Mouse (Mus musculus) stomach, embryonic 15.5 days (tissue): ENCODE measurements around the gene Cdh13. TPM values are rescaled to one million over a fixed set of nuclear protein-coding genes. Genes with fewer than 3 reads are reported as not detected.

Experiments used
- ATAC-seq: fragments of 200-750 bp; cut with Nextera tagmentation; 2 replicates; pipeline ENCODE4 v1.8.0; 2017; ENCODE audit warnings: low read depth, moderate number of reproducible peaks, moderate TSS enrichment; ENCODE audit not compliant: insufficient read depth, low FRiP score
- H3K27ac ChIP-seq: fragments of 300-500 bp; sonication (generic); 2 replicates; pipeline ENCODE4 v1.5.1; 2015; ENCODE audit warnings: mild to moderate bottlenecking, inconsistent platforms
- H3K27me3 ChIP-seq: fragments of 300-500 bp; sonication (generic); replicated peaks from 2 replicates; pipeline ENCODE4 v1.6.1; 2015; ENCODE audit warnings: inconsistent platforms
- H3K36me3 ChIP-seq: fragments of 300-500 bp; sonication (generic); 2 replicates; pipeline ENCODE4 v1.6.1; 2015; ENCODE audit warnings: inconsistent platforms
- H3K4me1 ChIP-seq: fragments of 300-500 bp; sonication (generic); 2 replicates; pipeline ENCODE4 v1.6.1; 2015; ENCODE audit warnings: inconsistent platforms
- H3K4me2 ChIP-seq: fragments of 300-500 bp; sonication (generic); 2 replicates; pipeline ENCODE4 v1.6.1; 2015; ENCODE audit warnings: mild to moderate bottlenecking, inconsistent platforms
- H3K4me3 ChIP-seq: fragments of 300-500 bp; sonication (generic); replicated peaks from 2 replicates; pipeline ENCODE4 v1.5.1; 2015; ENCODE audit warnings: inconsistent platforms
- H3K9ac ChIP-seq: fragments of 300-500 bp; sonication (generic); 2 replicates; pipeline ENCODE4 v1.6.1; 2015; ENCODE audit warnings: inconsistent platforms
- H3K9me3 ChIP-seq: fragments of 300-500 bp; sonication (generic); 2 replicates; pipeline ENCODE4 v1.6.1; 2016; ENCODE audit warnings: inconsistent platforms
- WGBS: fragments of 180-500 bp; shearing (Covaris S2); methylation state at CpG from one replicate; pipeline ENCODE4 v1.1.7; 2015; 5-methylcytosine and 5-hydroxymethylcytosine counted together
- polyA plus RNA-seq: library from polyadenylated mRNA; unstranded; fragments of >200 nt; fragmentation: Nextera tagmentation; extraction: Ambion mirVana; gene quantifications from 2 replicates; pipeline ENCODE4 v1.2.1, GENCODE M21; 2015

Cdh13 gene
- polyA plus RNA-seq, 1 experiment from 2014 or later: 12.1 TPM

DNA sequence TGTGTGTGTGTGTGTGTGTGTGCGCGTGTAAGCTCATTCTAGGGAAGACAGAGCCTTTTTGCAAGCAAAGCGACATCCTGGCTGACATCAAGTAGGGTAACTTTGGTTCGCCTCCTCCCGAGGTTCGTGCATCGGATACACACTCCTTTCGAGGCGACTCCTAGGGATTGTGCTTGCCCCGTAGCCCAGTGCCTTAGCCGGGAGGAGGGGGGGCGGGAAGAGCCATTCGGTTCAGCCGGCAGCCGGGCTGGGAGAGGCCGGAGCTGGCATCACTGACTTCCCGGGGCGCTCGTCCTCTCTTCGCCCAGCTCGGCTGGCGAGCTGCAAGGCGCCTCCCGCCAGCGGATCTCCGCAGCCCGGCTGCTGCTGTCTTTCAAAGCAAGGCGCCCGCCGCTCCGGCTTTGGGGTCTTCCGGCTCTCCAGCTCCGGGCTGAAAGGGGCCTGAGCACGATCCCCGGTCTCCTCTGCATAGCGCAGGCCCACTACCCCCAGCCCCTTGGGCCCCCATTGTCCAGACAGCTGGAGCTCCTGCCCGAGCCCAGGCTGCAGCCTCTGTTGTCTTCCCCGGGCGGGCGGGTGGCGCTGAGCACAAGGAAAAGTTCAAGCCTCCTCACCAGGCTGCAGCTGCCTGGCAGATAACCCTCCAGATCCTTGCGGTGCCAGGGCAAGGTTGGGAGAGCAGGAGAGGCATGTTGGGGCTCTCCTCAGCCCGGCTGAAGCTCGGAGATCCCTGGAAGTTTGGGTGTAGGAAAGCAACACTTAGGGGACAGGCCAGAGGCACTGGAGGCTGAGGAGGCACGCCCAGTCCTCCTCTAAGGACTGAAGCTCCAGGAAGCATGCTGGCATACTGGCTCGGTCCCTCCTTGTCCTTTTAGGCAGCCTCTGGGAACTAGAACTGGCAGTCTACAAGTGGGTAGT lies 838 bp downstream of the Cdh13 start:
- Histone ChIP-seq H3K9me3 (no peaks in the 10 kb centered on the region), H3K27ac (peak overlapping the region; percentile 18; the same call in 1 of the 2 replicates), H3K4me1 (peaks cover 10% of the 10 kb centered on the region), H3K27me3 (peaks cover 17% of the 10 kb centered on the region), H3K4me3 (peak overlapping the region; percentile 49), H3K9ac (peak overlapping the region; percentile 39), H3K36me3 (no peaks in the 10 kb centered on the region), H3K4me2 (peak overlapping the region; percentile 89)
- ATAC-seq: no peak
- 2% methylated on average over 38 of the region's 46 CpGs for WGBS

DNA sequence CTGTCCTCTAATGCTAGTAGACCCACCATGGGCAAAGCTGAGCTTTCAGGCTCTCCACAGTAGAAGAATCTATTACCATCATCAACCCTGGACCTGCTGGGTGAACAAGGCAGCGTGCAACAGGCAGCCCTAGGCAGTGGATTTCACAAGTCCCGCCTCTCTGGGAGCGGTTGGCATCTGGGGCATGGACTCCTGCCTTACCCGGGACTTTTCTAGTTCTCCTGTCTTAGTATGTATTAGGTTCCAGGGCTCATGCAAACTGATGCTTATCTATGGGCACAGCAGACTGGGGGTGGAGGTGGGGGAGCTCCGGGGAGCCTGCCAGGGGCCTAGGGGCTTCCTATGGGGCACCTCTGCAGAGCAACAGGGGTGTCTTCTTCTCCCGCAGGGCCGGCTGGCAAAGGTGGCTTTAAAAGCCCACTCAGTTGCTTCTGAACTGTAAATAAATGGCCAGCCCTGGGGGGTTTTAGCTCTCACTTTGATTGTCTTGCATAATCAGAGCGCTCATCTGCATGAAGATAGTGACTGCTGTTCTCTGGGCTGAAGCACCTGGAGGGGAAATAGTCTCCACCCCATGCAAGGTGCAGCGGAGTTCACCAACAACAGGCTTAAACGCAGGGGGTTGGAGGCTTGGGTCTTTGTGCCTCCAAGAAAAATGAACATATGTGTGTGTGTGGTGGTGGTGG lies 2.2 kb downstream of the Cdh13 start:
- Histone ChIP-seq H3K4me3 (no peak overlapping the region), H3K27ac (peak overlapping the region; percentile 61; the same call in 1 of the 2 replicates), H3K27me3 (peaks cover 17% of the 10 kb centered on the region), H3K9me3 (no peaks in the 10 kb centered on the region), H3K36me3 (no peaks in the 10 kb centered on the region), H3K4me2 (peak overlapping the region; percentile 89), H3K4me1 (peaks cover 10% of the 10 kb centered on the region), H3K9ac (no peak overlapping the region)
- ATAC-seq: peak; percentile 13; the same call in 1 of the 2 replicates
- 29% methylated on average over 10 of the region's 10 CpGs for WGBS

DNA sequence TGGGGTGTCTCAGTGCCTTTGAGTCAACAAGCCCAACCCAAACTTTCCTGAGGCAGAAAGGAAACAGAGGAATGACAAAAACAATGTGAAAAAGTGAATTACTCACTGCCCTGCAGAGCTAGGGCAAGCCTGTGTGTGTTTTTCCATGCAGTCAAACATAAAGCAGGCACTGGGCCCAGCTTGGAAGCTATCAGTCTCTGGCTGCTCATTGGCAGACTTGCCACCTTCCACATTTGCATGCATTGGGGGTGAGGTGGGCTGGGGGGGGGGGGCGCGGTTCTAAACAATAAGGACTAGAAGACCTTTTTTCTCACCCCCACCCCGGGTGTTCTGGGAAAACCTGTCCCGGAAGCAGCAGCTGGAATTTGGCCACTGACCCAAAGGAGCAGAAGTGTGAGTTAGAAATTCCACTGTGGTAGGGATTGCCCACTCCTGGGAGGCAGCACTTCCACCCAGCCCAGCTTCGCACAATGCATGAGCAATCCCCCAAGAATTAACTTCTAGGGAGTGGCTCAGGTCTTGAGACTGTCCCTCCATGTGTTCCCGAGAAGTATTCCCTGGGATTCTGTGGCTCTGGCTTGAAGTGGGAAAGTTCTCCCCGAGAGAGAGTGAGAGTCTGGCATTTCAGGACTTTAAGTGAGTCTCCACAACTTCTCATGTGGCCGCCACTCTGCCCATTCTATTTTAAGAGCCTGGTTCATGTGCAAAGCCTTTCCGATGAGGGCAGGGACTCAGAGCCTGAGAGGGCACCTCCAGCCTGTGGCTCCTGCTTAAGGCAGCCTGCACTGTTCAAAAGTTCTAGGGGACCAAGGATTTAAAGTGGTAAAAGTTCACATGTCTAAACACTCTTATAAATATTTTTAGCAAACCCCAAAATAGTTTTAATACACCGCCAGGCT lies 3.0 kb downstream of the Cdh13 start:
- Histone ChIP-seq H3K9ac (no peak overlapping the region), H3K9me3 (no peaks in the 10 kb centered on the region), H3K4me2 (no peak overlapping the region), H3K36me3 (no peaks in the 10 kb centered on the region), H3K27ac (peak overlapping the region; percentile 61; the same call in 1 of the 2 replicates), H3K4me3 (no peak overlapping the region), H3K27me3 (peaks cover 17% of the 10 kb centered on the region), H3K4me1 (peaks cover 10% of the 10 kb centered on the region)
- WGBS: 25% methylated on average over 10 of the region's 10 CpGs
- peak; percentile 50; the same call in 1 of the 2 replicates for ATAC-seq

DNA sequence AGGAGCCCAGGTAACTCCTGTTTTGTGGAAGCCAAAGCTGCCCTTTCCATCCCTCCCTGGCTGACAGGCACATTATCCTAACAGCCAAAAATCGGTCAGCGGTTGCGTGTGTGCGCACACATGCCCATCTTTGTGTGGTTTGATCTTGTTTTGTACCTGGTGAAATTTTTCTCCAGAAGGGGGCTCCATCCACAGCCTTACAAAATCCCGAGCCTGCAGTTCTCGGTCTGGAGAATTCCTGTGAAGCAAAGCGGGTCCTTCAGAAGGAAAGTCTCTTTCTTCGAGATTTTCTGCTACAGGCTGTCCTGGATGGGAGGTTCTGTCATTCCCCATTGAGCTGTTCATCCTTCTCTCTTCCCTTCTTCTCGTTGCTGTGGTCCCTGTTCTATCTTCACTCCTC lies 4.0 kb downstream of the Cdh13 start:
- WGBS: 37% methylated on average over 9 of the region's 9 CpGs
- no peaks in the 10 kb centered on the region for H3K36me3 ChIP-seq
- no peak overlapping the region for H3K4me3 ChIP-seq
- peaks cover 17% of the 10 kb centered on the region for H3K27me3 ChIP-seq
- H3K9me3 ChIP-seq: no peaks in the 10 kb centered on the region
- H3K27ac ChIP-seq: no peak overlapping the region
- no peak overlapping the region for H3K4me2 ChIP-seq
- H3K4me1 ChIP-seq: peaks cover 10% of the 10 kb centered on the region
- ATAC-seq: no peak
- H3K9ac ChIP-seq: no peak overlapping the region

DNA sequence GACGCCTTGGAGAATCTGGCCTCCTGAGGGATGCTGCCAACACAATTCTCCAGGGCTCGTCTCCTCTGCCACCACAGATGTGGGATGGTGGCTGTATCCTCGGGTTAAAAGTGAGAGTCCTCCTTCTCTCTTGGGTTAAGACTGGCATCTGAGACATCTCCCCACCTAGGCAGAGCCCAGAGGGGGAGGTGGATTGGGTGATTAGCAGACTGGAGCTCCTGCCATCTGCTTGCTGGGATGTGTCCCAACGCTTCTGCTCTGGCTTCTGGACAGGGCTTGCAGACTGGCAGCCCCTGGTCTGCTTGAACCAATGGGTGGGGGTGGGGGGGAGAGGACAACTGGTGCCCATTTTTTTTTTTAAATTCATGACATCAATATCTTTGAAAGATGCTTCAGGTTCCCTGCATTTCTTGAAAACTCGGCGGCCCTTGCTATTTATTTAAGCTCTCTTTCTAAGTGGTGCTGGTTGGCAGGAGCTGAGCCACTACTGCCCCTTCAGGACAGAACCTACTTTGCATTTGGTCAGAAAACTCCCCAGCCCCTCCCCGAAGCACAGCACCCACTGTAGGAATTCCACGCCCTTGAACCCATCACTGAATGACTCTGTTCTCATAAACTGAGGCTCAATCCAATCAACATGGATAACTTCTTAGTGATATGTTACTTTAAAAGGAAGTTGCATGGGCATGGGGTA lies 4.9 kb downstream of the Cdh13 start:
- 66% methylated on average over 8 of the region's 8 CpGs for WGBS
- no peak overlapping the region for H3K4me2 ChIP-seq
- no peak overlapping the region for H3K9ac ChIP-seq
- no peak for ATAC-seq
- no peak overlapping the region for H3K4me3 ChIP-seq
- no peaks in the 10 kb centered on the region for H3K36me3 ChIP-seq
- H3K27ac ChIP-seq: no peak overlapping the region
- peaks cover 11% of the 10 kb centered on the region; the same call in 1 of the 2 replicates for H3K27me3 ChIP-seq
- H3K4me1 ChIP-seq: peaks cover 10% of the 10 kb centered on the region
- H3K9me3 ChIP-seq: no peaks in the 10 kb centered on the region

DNA sequence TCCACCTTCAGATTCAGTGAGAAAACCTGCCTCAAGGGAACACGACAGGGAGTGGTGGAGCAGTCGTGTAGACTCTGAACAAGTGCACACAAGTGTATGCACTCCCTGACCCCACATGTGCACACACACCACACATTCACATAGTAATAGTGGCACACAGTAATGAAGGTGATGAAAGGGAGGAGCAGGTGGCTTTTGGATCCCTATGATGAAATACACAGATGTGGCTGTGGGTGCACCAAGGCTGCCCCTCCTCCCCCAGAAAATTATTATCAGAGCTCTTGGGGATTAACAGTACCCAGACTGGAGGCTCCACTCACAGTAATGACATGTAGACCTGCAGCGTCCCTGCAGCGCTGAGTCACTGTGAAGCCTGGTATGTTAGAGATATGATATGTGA lies 5.6 kb downstream of the Cdh13 start:
- Histone ChIP-seq H3K36me3 (no peaks in the 10 kb centered on the region), H3K4me1 (peaks cover 10% of the 10 kb centered on the region), H3K9ac (no peak overlapping the region), H3K27ac (no peak overlapping the region), H3K4me2 (no peak overlapping the region), H3K9me3 (no peaks in the 10 kb centered on the region), H3K4me3 (no peak overlapping the region), H3K27me3 (peaks cover 11% of the 10 kb centered on the region; the same call in 1 of the 2 replicates)
- 80% methylated on average over 4 of the region's 4 CpGs for WGBS
- ATAC-seq: peak; percentile 36; the same call in 1 of the 2 replicates

DNA sequence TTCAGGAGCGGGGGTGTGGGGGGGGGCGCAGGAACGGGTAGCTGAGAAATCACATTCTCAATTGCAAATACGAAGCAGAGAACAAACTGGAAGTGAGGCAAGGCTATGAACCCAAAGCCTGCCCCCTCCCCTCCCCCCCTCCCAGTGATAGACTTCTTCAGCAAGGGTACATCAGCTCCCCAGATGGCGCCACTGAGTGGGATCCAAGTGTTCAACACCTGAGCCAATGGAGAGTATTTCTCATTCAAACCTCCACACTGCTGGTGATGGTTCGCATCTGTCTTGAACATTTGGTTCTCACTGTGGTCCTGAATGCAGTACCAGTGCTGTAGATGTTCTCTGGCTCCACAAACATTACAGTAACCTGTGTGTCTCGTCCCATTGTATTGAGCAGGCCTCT lies 6.0 kb downstream of the Cdh13 start:
- H3K4me3 ChIP-seq: no peak overlapping the region
- ATAC-seq: no peak
- H3K4me1 ChIP-seq: peaks cover 8% of the 10 kb centered on the region
- 72% methylated on average over 7 of the region's 7 CpGs for WGBS
- H3K9me3 ChIP-seq: no peaks in the 10 kb centered on the region
- H3K27ac ChIP-seq: no peak overlapping the region
- no peaks in the 10 kb centered on the region for H3K36me3 ChIP-seq
- H3K4me2 ChIP-seq: no peak overlapping the region
- no peak overlapping the region for H3K9ac ChIP-seq
- peaks cover 11% of the 10 kb centered on the region; the same call in 1 of the 2 replicates for H3K27me3 ChIP-seq

DNA sequence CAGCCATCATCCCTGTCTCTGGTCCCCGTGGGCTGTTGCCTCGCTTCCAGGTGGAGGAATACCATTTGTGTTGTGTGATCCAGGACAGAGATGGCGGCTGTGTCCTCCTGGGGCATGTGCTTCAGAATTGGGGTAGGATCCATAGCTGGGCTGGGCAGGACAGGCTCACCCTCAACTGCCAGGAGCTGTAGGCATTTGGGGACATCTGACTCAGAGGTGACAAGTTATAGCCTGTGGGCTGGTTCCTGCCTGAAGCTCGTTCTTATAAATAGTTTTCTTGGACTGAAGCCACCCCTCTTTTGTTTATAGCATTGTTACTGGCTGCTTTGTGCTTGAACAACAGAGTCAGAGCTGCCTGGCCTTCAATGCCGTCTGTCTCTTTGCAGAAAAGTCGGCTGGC lies 6.7 kb downstream of the Cdh13 start:
- Histone ChIP-seq H3K9ac (no peak overlapping the region), H3K36me3 (no peaks in the 10 kb centered on the region), H3K4me3 (no peak overlapping the region), H3K4me1 (peaks cover 6% of the 10 kb centered on the region; the same call in 1 of the 2 replicates), H3K27ac (peak overlapping the region; percentile 57; the same call in 1 of the 2 replicates), H3K4me2 (no peak overlapping the region), H3K27me3 (0 out of 2 replicates have a peak, but pooled peaks cover 8% of the 10 kb centered on the region), H3K9me3 (no peaks in the 10 kb centered on the region)
- ATAC-seq: no peak
- WGBS: 63% methylated on average over 6 of the region's 6 CpGs

DNA sequence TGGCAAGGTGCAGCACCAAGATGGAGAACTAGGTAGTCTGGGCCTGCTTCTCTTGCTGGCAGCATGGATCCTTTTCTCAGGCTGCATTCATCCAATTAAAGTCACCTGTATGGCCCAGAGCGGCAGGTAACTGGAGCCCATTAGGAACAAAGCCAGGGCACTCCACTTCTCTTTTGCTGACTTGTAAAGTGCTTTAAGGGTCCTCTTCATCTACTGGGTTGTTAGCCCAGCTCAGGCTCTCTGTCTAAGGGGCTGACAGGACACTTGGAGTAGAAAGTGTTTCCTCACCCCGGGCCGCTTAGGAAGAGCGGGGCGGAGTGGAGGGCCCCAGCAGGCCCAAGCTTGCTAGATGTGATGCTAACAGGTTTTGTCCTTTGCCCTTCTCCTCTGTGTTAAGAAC lies 12.9 kb downstream of the Cdh13 start:
- Histone ChIP-seq H3K36me3 (no peaks in the 10 kb centered on the region), H3K4me2 (no peak overlapping the region), H3K27ac (no peak overlapping the region), H3K9me3 (no peaks in the 10 kb centered on the region), H3K4me3 (no peak overlapping the region), H3K4me1 (no peaks in the 10 kb centered on the region), H3K27me3 (no peaks in the 10 kb centered on the region), H3K9ac (no peak overlapping the region)
- no peak for ATAC-seq
- WGBS: 95% methylated on average over 5 of the region's 5 CpGs

DNA sequence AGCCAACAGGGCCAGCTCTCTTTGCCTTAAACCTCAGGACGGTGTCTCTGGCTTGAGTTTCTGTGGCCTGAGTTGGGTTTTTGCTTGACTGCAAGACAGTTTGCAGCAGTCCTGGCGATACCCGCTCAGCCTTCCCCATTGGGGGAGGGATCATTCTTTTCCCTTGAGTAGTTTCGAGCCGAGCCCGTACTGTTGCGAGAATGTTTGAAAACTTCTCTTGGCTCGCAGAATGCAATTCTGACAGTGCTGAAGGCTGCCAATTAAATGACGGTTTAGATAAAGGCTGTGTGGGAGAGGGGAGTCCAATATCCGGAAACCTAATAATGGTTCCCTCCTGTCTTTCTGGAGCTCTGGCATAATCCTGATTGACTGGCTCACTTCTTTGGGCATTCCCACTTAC lies 23.4 kb downstream of the Cdh13 start:
- no peak overlapping the region for H3K4me2 ChIP-seq
- H3K36me3 ChIP-seq: no peaks in the 10 kb centered on the region
- H3K9me3 ChIP-seq: no peaks in the 10 kb centered on the region
- H3K27ac ChIP-seq: no peak overlapping the region
- H3K9ac ChIP-seq: no peak overlapping the region
- no peak for ATAC-seq
- no peaks in the 10 kb centered on the region for H3K27me3 ChIP-seq
- H3K4me3 ChIP-seq: no peak overlapping the region
- no peaks in the 10 kb centered on the region for H3K4me1 ChIP-seq
- WGBS: 73% methylated on average over 10 of the region's 10 CpGs

DNA sequence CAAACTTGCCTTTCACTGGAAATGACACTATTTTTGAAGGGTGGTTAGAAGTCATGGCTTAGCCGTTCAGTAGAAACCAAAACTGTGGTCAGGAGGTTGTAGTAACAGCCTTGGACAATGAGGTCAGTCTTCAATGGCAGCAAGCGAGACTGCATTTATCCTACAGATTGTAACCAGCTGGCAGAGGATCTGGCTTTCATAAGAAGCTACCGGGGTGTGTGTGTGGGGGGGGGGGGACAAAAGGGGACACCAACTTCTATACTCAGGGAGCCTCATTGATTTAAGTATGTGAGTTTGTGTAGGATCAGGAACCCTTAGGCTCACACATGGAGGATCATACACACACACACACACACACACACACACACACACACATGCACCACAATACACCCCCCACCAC lies 25.6 kb downstream of the Cdh13 start:
- WGBS: 39% methylated on average over 3 of the region's 3 CpGs
- Histone ChIP-seq H3K4me2 (no peak overlapping the region), H3K36me3 (no peaks in the 10 kb centered on the region), H3K27me3 (no peaks in the 10 kb centered on the region), H3K4me3 (no peak overlapping the region), H3K9me3 (no peaks in the 10 kb centered on the region), H3K27ac (no peak overlapping the region), H3K4me1 (no peaks in the 10 kb centered on the region), H3K9ac (no peak overlapping the region)
- no peak for ATAC-seq
